Mouse (Mus musculus): ENCODE data around the gene Fam107b. TPM values are rescaled to one million over a fixed set of nuclear protein-coding genes. Genes with fewer than 3 reads are reported as not detected.

Gene Fam107b
- polyA plus RNA-seq, 1 experiment from 2014 or later: 61.7 TPM

- WGBS: 71% methylated on average over 8 of the region's 8 CpGs
- no peaks in the 10 kb centered on the region for H3K36me3 ChIP-seq (ENCODE audit: control insufficient read depth, insufficient read depth)
- H3K27me3 ChIP-seq (replicated peaks; ENCODE audit: control insufficient read depth, insufficient read depth, low read length): no peaks in the 10 kb centered on the region
- no peak overlapping the region for H3K4me2 ChIP-seq (ENCODE audit: low read length)
- peak; percentile 66 for ATAC-seq
- H3K9me3 ChIP-seq (ENCODE audit: control insufficient read depth, low read length): 0 out of 2 replicates have a peak, but pooled peaks cover 3% of the 10 kb centered on the region
- H3K4me3 ChIP-seq (replicated peaks; ENCODE audit: low read length): no peak overlapping the region
- peaks cover 11% of the 10 kb centered on the region for H3K4me1 ChIP-seq (replicated peaks; ENCODE audit: control insufficient read depth, insufficient read depth, low read length)
- peak overlapping the region; percentile 70 for H3K27ac ChIP-seq (ENCODE audit: low read length)
- H3K9ac ChIP-seq (replicated peaks; ENCODE audit: low read depth, low read length): no peak overlapping the region
Observed at GRCm38 (mm10) chr2:3822483-3823455, 252.5 kb downstream of the Fam107b start.

Other genes starting within 250 kb of the Fam107b start
- 14.7 and 15.9 TPM in 2 replicates for gene Rpp38, start 237.8 kb upstream of the Fam107b start, polyA plus RNA-seq (2015; fragmentation: Nextera tagmentation; extraction: Ambion mirVana)
- 1.2 and 1.3 TPM in 2 replicates for gene Acbd7, start 234.3 kb upstream of the Fam107b start, polyA plus RNA-seq (2015; fragmentation: Nextera tagmentation; extraction: Ambion mirVana)
- not detected in 2 replicates for gene Olah, start 173.3 kb upstream of the Fam107b start, polyA plus RNA-seq (2015; fragmentation: Nextera tagmentation; extraction: Ambion mirVana)
- gene Meig1, start 147.8 kb upstream of the Fam107b start, polyA plus RNA-seq (2015; fragmentation: Nextera tagmentation; extraction: Ambion mirVana): 3.7 and 6.7 TPM in 2 replicates
- 8.3 and 9.8 TPM in 2 replicates for gene Dclre1c, start 146.4 kb upstream of the Fam107b start, polyA plus RNA-seq (2015; fragmentation: Nextera tagmentation; extraction: Ambion mirVana)
- 11.7 and 16.4 TPM in 2 replicates for gene Suv39h2, start 95.5 kb upstream of the Fam107b start, polyA plus RNA-seq (2015; fragmentation: Nextera tagmentation; extraction: Ambion mirVana)
- 8.8 and 9.5 TPM in 2 replicates for gene Gm45902, start 57.7 kb upstream of the Fam107b start, polyA plus RNA-seq (2015; fragmentation: Nextera tagmentation; extraction: Ambion mirVana)
- 85.8 and 88.3 TPM in 2 replicates for gene Hspa14, start 57.7 kb upstream of the Fam107b start, polyA plus RNA-seq (2015; fragmentation: Nextera tagmentation; extraction: Ambion mirVana)
- gene Cdnf, start 57.5 kb upstream of the Fam107b start, polyA plus RNA-seq (2015; fragmentation: Nextera tagmentation; extraction: Ambion mirVana): 0.30 and 0.57 TPM in 2 replicates

Measured in forebrain, embryonic 16.5 days (tissue).